Mouse (Mus musculus): Measurements from ENCODE around the gene Zfp568.
"Not testable (repeated sequence)": the region's sequence is repeated elsewhere in the genome, so short reads cannot be mapped to it uniquely, and the experiment has no call there.

The Zfp568 gene

GRCm38 (mm10) chr7:29983690-29984380 is at the start of gene Zfp568:
Gene Zfp568 (plus strand): TSS chr7:29983955.
- in situ Hi-C loops (cut with MboI, MseI): no loop called here

DNA sequence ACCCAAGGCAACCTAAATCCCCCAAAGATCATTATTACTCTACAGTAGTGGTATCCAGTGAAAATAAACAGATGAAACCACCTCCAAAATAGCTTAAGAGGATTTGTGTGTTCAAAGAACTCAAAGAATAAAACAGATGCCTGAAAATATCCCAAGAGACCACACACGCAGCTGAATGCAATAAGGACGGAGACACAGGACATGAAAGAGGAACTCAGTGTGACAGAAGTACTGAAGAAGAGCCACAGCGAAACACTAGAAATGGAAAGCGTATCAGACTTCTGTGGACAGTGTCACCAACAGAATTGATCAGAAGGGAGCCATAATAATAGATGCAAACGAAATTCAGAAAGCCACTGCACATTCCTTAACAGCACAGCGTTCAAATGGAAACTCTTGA is 44.9 kb upstream of the Zfp568 start:
- in situ Hi-C loops (cut with MboI, MseI): no loop called here

DNA sequence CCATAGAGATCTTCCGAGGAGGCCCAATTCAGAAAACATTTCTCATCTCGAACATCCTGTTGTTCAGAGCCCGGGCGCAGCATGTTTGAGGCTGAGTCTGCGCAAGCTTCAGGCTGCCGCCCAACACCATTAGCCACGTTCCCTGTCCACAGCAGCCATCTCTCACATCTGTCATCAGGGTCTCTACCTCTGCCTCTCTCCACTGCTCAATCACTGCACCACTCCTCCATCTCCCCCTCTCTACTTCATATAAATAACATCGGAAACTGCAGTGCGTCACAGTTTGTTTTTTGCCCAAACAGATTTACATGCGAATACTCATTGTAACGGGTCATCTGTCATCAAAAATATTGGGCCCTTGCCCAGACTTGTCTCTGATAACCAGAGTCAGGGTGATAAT is 42.7 kb upstream of the Zfp568 start:
- in situ Hi-C loops (cut with MboI, MseI): no loop called here

DNA sequence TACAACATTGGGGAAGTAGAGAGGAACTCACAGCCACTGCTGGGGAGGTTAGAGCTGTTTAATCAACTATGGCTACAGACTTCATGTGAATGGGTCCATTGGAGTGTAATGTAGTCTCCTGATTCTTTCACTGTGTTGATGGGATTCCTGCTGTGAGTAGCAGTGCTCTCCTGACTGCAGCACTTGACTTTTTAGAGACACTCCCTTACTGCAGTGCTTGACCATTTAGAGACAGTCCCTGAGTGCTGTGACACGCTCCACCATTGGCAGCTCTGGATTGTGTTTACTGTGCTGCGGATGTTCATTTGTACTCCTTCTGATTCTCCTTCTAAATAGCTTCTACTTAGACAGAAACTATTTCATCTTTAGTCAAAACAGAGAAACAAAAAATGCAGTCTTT is 41.0 kb upstream of the Zfp568 start:
- in situ Hi-C loops (cut with MboI, MseI): no loop called here

DNA sequence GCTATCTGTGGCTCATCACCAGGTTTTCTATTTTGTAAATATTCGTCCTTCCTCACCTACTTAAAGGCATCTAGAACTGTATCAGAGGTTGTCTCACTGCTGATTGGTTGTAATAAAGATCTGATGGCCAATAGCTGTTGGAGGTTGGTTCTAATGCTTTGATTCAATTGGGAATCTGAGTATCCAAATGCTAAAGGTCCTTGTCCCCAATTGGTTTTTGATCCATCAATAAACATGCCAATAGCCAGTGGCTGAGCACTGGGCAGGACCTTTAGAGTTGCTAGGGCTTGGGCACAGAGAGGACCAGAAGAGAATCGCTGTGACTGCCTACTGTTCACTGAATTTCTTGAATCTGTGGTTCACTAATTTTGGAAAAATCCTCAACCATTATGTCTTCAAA is 40.0 kb upstream of the Zfp568 start:
- in situ Hi-C loops (cut with MboI, MseI): no loop called here

- in situ Hi-C loops (cut with MboI, MseI): no loop called here
Measured at GRCm38 (mm10) chr7:29944201-29944600, 39.6 kb upstream of the Zfp568 start.

- in situ Hi-C loops (cut with MboI, MseI): loop anchor here (5.0 to 10.0 kb wide), 2 partner anchors 91 to 102 kb away; partner anchors contain the start of gene Zfp14
Measured at GRCm38 (mm10) chr7:29953086-29953485, 30.7 kb upstream of the Zfp568 start.

- in situ Hi-C loops (cut with MboI, MseI): loop anchor here (5.0 to 10.0 kb wide), 2 partner anchors 91 to 101 kb away; partner anchors contain the start of gene Zfp14
Measured at GRCm38 (mm10) chr7:29953513-29954401, 30.0 kb upstream of the Zfp568 start, which contains the start of gene Zfp74. Gene Zfp74 (minus strand): TSS chr7:29954089.

- in situ Hi-C loops (cut with MboI, MseI): loop anchor here (5.0 to 10.0 kb wide), 2 partner anchors 92 to 100 kb away; partner anchors contain the start of gene Zfp14
Measured at GRCm38 (mm10) chr7:29954731-29955130, 29.0 kb upstream of the Zfp568 start.

DNA sequence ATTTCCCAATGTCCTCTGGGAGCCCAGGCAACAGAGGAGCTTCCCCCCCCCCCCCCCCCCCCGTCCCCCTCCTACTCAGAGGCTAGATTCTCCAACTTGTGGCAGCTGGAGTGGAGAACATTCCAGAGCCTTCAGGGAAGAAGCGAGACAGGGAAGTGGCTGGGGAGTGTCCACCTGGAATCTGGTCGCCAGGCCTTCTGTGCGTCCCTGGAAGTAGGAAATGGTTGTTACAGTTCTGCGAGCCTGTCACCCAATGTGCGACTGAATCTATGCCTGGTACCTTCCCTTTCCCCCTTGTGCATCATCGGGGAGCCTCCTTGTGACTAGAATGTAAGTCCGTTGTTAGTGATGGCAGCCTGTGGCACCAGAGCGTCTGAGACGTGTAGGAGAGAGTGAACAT is 27.5 kb upstream of the Zfp568 start:
- in situ Hi-C loops (cut with MboI, MseI): loop anchor here (10.0 kb wide), 1 partner anchor 99 kb away; the partner anchor contains the start of gene Zfp14

- in situ Hi-C loops (cut with MboI, MseI): loop anchor here (10.0 kb wide), 1 partner anchor 97 kb away; the partner anchor contains the start of gene Zfp14
Measured at GRCm38 (mm10) chr7:29958125-29958724, 25.5 kb upstream of the Zfp568 start.

DNA sequence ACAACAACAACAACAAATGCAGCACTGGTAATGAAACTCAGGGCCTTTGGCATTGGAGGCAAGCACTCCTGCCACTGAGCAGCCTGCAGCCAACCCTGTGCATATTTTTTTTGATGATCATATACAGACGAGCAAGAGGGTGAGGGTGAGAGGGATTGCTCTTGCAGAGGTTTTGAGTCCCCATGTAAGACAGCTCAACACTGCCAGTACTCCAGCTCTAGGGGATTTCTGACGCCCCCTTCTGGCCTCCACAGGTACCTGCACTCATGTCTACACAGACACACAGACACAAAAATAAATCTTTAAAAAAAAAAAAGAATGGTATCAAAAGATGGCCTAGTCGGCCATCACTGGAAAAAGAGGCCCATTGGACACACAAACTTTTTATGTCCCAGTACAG is 24.8 kb upstream of the Zfp568 start:
- in situ Hi-C loops (cut with MboI, MseI): loop anchor here (10.0 kb wide), 1 partner anchor 96 kb away; the partner anchor contains the start of gene Zfp14

- in situ Hi-C loops (cut with MboI, MseI): not testable (repeated sequence)
Measured at GRCm38 (mm10) chr7:29965115-29965810, 18.5 kb upstream of the Zfp568 start.

- in situ Hi-C loops (cut with MboI, MseI): no loop called here
Measured at GRCm38 (mm10) chr7:29970686-29971085, 13.1 kb upstream of the Zfp568 start.

DNA sequence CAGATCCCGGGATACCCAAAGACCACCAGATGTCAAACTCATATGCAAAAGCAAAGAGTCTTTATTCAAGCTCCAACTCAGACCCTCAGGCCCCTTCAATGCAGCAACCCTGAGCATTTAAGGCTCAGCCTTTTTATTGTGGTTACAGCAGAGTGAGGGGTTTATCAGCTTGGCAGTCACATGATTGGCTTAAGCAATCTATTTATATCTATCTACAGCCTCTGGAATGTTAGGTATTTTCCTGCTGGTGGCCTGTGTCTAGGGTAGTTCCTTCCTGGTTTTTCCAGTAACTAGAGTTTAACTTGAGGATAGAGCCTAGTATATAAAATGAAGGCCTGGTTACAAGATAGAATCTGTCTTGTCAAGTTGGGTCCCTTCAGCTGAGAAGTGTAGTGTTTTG is 3.0 kb upstream of the Zfp568 start:
- in situ Hi-C loops (cut with MboI, MseI): no loop called here

GRCm38 (mm10) chr7:29981455-29981854 is 2.3 kb upstream of the Zfp568 start:
- in situ Hi-C loops (cut with MboI, MseI): no loop called here

GRCm38 (mm10) chr7:29981860-29982259 is 1.9 kb upstream of the Zfp568 start:
- in situ Hi-C loops (cut with MboI, MseI): no loop called here

GRCm38 (mm10) chr7:29982341-29982740 is 1.4 kb upstream of the Zfp568 start:
- in situ Hi-C loops (cut with MboI, MseI): no loop called here

- in situ Hi-C loops (cut with MboI, MseI): no loop called here
Measured at GRCm38 (mm10) chr7:29982931-29983330, 824 bp upstream of the Zfp568 start.

- in situ Hi-C loops (cut with MboI, MseI): no loop called here
Measured at GRCm38 (mm10) chr7:29983340-29983689, 440 bp upstream of the Zfp568 start.

- in situ Hi-C loops (cut with MboI, MseI): no loop called here
Measured at GRCm38 (mm10) chr7:29986101-29986500, 2.3 kb downstream of the Zfp568 start.
